Mouse (Mus musculus): Measurements from ENCODE around the gene Gtsf1.

DNA sequence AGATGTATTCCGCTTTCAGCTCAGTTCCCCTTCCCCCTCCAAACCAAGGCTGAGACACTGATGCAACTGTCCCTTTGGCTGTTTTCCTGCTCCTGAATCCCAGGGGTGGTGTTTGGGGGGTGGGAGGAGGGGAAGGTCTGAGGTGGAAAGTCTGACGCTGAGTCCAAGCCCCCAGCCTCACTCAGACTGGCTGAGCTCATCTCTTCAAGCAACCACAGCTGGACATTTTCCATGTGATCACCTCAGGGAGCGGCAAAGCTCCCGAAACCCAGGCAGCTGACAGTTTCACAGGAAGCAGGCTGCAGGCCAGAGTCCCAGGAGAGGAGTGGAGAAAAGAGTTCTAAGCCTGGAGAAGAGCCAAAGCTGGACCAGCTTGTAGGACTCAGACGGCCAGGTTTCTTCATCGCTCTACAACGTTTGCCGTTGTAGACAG lies 53.4 kb downstream of the Gtsf1 start:
- TF ChIP-seq POLR2A (IDR thresholded peaks at IDR 0.05; ENCODE audit: borderline replicate concordance, extremely low read depth, low read depth, low read length), result no peak
- TF ChIP-seq CTCF (IDR thresholded peaks at IDR 0.05; ENCODE audit: insufficient read depth, low read length), result no peak

All from lung, adult 2 months (tissue).